Mouse (Mus musculus) embryonic stem cell, embryonic (primary cell): ENCODE data around the gene Gstz1.

Experiments
- CTCF ChIA-PET, 4 experiments: fragments of 300-600 bp in 2 of 4; fragments of 350-600 bp in 2 of 4; sonication (Branson Sonifier 250); formaldehyde crosslinking; loops; one replicate each; lab custom pipeline; 2022; ENCODE audit warnings: inconsistent platforms in 2 of 4; lab: Charles Lee
- POLR2A ChIA-PET, 4 experiments: fragments of 300-600 bp in 2 of 4; fragments of 350-600 bp in 2 of 4; sonication (Branson Sonifier 250); formaldehyde crosslinking; loops; one replicate each; lab custom pipeline; 2022; ENCODE audit warnings: antibody characterized with exemption in 4 of 4, inconsistent platforms in 1 of 4; lab: Charles Lee

Gene Gstz1

GRCm38 (mm10) chr12:87199973-87200586, 53.1 kb downstream of the Gstz1 start, which contains the start of gene Tmed8:
TSS of gene Tmed8 (minus strand) at chr12:87200454.
- POLR2A ChIA-PET: interaction anchor here in 3 of 4 experiments (0.8 to 2.3 kb wide), 8 partner anchors 18 to 188 kb away, joined by 3 to 7 read pairs (median 4); partner anchors contain the start of genes Pomt2 (in 2 of the 3), Ahsa1 (in 1 of the 3), Gstz1 (in 1 of the 3) and Sptlc2 (in 1 of the 3)
- CTCF ChIA-PET: no interaction called here

- ChIA-PET CTCF (no interaction called here), POLR2A (interaction anchor here in 2 of 4 experiments (0.6 to 2.3 kb wide), 4 partner anchors 9 to 66 kb away, joined by 3 to 7 read pairs (median 4); no protein-coding TSS in a partner anchor)
These were observed 54.7 kb downstream of the Gstz1 start for GRCm38 (mm10) chr12:87201694-87202093.

GRCm38 (mm10) chr12:87205789-87206188, 58.8 kb downstream of the Gstz1 start:
- POLR2A ChIA-PET: interaction anchor here in 2 of 4 experiments (0.6 to 3.0 kb wide), 9 partner anchors 9 to 1376 kb away, joined by 3 to 11 read pairs (median 3); partner anchors contain the start of genes Gstz1 (in 1 of the 2) and Pomt2 (in 1 of the 2)
- CTCF ChIA-PET: interaction anchor here in 1 of 4 experiments (0.6 kb wide), 1 partner anchor 27 kb away, joined by 5 read pairs; no protein-coding TSS in a partner anchor

- ChIA-PET CTCF (no interaction called here), POLR2A (interaction anchor here in 1 of 4 experiments (0.7 kb wide), 1 partner anchor 34 kb away, joined by 3 read pairs; no protein-coding TSS in a partner anchor)
These were observed 66.1 kb downstream of the Gstz1 start for GRCm38 (mm10) chr12:87212844-87213606.
